Comparison of ENCODE assay signal across 22 mouse cellular contexts in genomic region chr2:174441898-174442297, GRCm38 (mm10). TPM values are rescaled to one million over a fixed set of nuclear protein-coding genes. Genes with fewer than 3 reads are reported as not detected.
"Had no signal": no experiment of that assay in that cellular context is flagged by ENCODE, and none has a peak within 500 bp of the region (broad histone marks: within the 10 kb centered on the region; RNA-seq: fewer than 3 reads in every experiment).

No protein-coding gene starts in this region.

- ATAC-seq: liver, embryonic 12.5 days; midbrain, embryonic 13.5 days; midbrain, embryonic 16.5 days had no signal

- H3K27ac ChIP-seq: kidney, postnatal 0 days; layer of hippocampus, adult 2 months; limb, embryonic 10.5 days; limb, embryonic 13.5 days; liver, embryonic 12.5 days; liver, embryonic 15.5 days; midbrain, embryonic 13.5 days; neural tube, embryonic 13.5 days had no signal

- H3K36me3 ChIP-seq: intestine, embryonic 15.5 days; limb, embryonic 10.5 days; liver, embryonic 12.5 days; liver, embryonic 15.5 days; midbrain, embryonic 13.5 days; neural tube, embryonic 13.5 days had no signal

- H3K4me2 ChIP-seq: intestine, embryonic 15.5 days; limb, embryonic 13.5 days; liver, embryonic 12.5 days; liver, embryonic 15.5 days; midbrain, embryonic 13.5 days; neural tube, embryonic 13.5 days had no signal

- DNase-seq: kidney, adult 2 months; layer of hippocampus, adult 9-11 months; liver; retina, postnatal 1 day; right cerebral cortex, postnatal 25 days; spleen, adult 18-20 months; thymus, adult 18-20 months had no signal

- H3K4me3 ChIP-seq: intestine, embryonic 15.5 days; layer of hippocampus, adult 2 months; limb, embryonic 10.5 days; limb, embryonic 13.5 days; liver, embryonic 12.5 days; liver, embryonic 15.5 days; midbrain, embryonic 13.5 days; myocyte; neural tube, embryonic 13.5 days had no signal

- H3K9me3 ChIP-seq: intestine, embryonic 15.5 days; limb, embryonic 10.5 days; limb, embryonic 13.5 days; liver, embryonic 12.5 days; liver, embryonic 15.5 days; midbrain, embryonic 13.5 days; neural tube, embryonic 13.5 days had no signal

- H3K27me3 ChIP-seq: intestine, embryonic 15.5 days; limb, embryonic 13.5 days; midbrain, embryonic 13.5 days; neural tube, embryonic 13.5 days had no signal

- H3K9ac ChIP-seq: intestine, embryonic 15.5 days; limb, embryonic 13.5 days; liver, embryonic 12.5 days; liver, embryonic 15.5 days; midbrain, embryonic 13.5 days; neural tube, embryonic 13.5 days had no signal

RNA-seq across cellular contexts. Expression of gene Tubb1, which starts 8.6 kb away (rescaled TPM):
- total RNA-seq: layer of hippocampus, adult 2 months; layer of hippocampus, postnatal 25 days; left cerebral cortex, adult 18-20 months; left cerebral cortex, postnatal 25 days; megakaryocyte progenitor cell, adult 5-6 weeks had no signal
- polyA plus RNA-seq: myocyte had no signal
